Mouse (Mus musculus): ENCODE measurements at regions not wholly inside any gene's neighbourhood (a gene's known extent, or its start where the extent isn't known, plus 50 kb on each side); places are given as distances from the start of the nearest gene placed in this dataset.
"Not testable (repeated sequence)": the region's sequence is repeated elsewhere in the genome, so short reads cannot be mapped to it uniquely, and the experiment has no call there.

- Histone ChIP-seq H3K9ac (no peak overlapping the region), H3K36me3 (no peaks in the 10 kb centered on the region), H3K4me1 (peaks cover 3% of the 10 kb centered on the region), H3K27me3 (no peaks in the 10 kb centered on the region), H3K27ac (no peak overlapping the region), H3K9me3 (replicated peaks) (no peaks in the 10 kb centered on the region), H3K4me2 (no peak overlapping the region), H3K4me3 (replicated peaks) (no peak overlapping the region)
- ATAC-seq (replicated peaks; ENCODE audit: low FRiP score): no peak
- 70% methylated on average over 14 of the region's 14 CpGs for WGBS
Measured at GRCm38 (mm10) chr17:13474310-13475094, 120.1 kb downstream of the Tcp10c start.

DNA sequence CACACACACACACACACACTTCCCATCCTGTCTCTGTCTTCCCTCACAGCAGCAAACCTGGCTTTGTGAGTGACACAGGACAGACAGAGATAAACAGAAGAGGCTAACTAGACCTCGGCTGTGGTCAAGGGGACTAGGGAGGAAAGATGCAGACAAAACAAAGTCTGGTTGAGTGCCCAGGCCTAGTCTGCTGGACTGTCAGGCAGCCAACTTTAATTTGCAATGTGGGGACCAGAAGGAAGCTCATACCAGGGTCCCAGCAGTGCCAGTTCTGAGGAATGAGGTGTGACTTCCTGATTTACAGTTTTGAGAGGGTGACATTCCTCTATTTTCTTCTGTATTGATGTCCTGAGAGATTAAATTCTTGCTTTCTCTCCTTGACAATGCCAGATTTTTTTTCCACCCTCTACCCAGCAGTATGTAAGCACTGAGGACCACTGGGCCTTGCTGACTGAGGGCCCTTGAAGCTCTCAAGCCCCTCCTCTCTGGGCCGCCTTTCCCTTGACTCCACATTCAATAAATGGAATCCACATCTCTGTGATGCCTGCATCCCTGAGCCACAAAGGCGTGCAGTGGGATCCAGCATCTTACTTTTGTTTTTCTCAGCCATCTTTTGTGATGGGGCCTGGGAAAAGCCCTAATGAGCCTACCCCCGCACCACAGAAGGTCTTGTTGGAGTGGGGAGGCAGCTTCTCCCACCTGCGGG is 124.6 kb downstream of the Tcp10c start:
- Histone ChIP-seq H3K36me3 (no peaks in the 10 kb centered on the region), H3K27ac (no peak overlapping the region), H3K9ac (no peak overlapping the region), H3K4me1 (peaks cover 9% of the 10 kb centered on the region), H3K27me3 (no peaks in the 10 kb centered on the region), H3K9me3 (replicated peaks) (no peaks in the 10 kb centered on the region), H3K4me3 (replicated peaks) (no peak overlapping the region), H3K4me2 (0 out of 2 replicates have a peak overlapping the region, but pooled peaks have one; percentile 24)
- 41% methylated on average over 5 of the region's 5 CpGs for whole genome bisulfite sequencing
- ATAC-seq (replicated peaks; ENCODE audit: low FRiP score): no peak

- Histone ChIP-seq H3K9ac (no peak overlapping the region), H3K4me3 (replicated peaks) (no peak overlapping the region), H3K4me1 (peaks cover 9% of the 10 kb centered on the region), H3K27ac (no peak overlapping the region), H3K36me3 (no peaks in the 10 kb centered on the region), H3K9me3 (replicated peaks) (no peaks in the 10 kb centered on the region), H3K4me2 (0 out of 2 replicates have a peak overlapping the region, but pooled peaks have one; percentile 24), H3K27me3 (no peaks in the 10 kb centered on the region)
- ATAC-seq (replicated peaks; ENCODE audit: low FRiP score): 0 out of 2 replicates have a peak, but pooled peaks have one; percentile 40
- 19% methylated on average over 12 of the region's 12 CpGs for WGBS
Measured at GRCm38 (mm10) chr17:13479572-13480063, 125.2 kb downstream of the Tcp10c start.

DNA sequence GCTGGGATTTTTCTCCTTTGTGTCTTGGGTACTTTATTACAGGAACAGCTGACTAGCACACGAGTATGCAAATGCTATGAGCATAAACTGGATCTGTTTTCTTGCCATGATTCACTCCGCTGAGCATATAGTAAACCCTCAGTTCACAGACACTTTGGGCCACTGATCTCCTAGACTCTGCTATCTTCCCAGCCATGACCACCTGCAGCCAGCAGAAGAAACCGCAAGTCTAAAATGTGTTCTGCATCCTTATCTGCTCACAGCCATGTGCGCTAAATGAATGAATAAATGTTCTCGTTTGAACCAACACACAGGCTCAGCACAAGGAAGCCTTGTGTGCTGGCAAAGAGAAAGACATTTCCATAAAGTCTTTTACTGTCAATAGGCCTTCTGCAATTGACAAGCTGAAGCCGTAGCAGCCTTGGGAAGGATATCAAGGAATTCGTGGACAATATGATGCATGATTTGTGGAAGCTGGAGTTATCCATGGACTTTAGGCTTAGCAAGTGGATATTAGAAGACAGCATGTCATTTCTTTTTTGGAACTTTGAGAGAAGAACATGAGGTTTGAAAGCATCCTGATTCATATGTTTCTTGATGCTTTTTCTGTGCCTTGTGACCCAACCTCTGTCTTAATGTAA is 127.2 kb downstream of the Tcp10c start:
- no peak overlapping the region for H3K4me2 ChIP-seq
- ATAC-seq (replicated peaks; ENCODE audit: low FRiP score): no peak
- no peaks in the 10 kb centered on the region for H3K36me3 ChIP-seq
- H3K9me3 ChIP-seq (replicated peaks): no peaks in the 10 kb centered on the region
- no peak overlapping the region for H3K27ac ChIP-seq
- WGBS: 82% methylated on average over 7 of the region's 7 CpGs
- no peak overlapping the region for H3K4me3 ChIP-seq (replicated peaks)
- H3K9ac ChIP-seq: no peak overlapping the region
- no peaks in the 10 kb centered on the region for H3K27me3 ChIP-seq
- peaks cover 9% of the 10 kb centered on the region for H3K4me1 ChIP-seq

- Histone ChIP-seq H3K36me3 (no peaks in the 10 kb centered on the region), H3K4me2 (no peak overlapping the region), H3K27ac (no peak overlapping the region), H3K4me3 (replicated peaks) (no peak overlapping the region), H3K9me3 (replicated peaks) (no peaks in the 10 kb centered on the region), H3K27me3 (no peaks in the 10 kb centered on the region), H3K4me1 (peaks cover 9% of the 10 kb centered on the region), H3K9ac (no peak overlapping the region)
- 80% methylated on average over 3 of the region's 3 CpGs for WGBS
- no peak for ATAC-seq (replicated peaks; ENCODE audit: low FRiP score)
Measured at GRCm38 (mm10) chr17:13482136-13482535, 127.8 kb downstream of the Tcp10c start.

- no peak for ATAC-seq (replicated peaks; ENCODE audit: low FRiP score)
- no peaks in the 10 kb centered on the region for H3K36me3 ChIP-seq
- no peak overlapping the region for H3K9ac ChIP-seq
- WGBS: 83% methylated on average over 10 of the region's 10 CpGs
- H3K27ac ChIP-seq: no peak overlapping the region
- no peak overlapping the region for H3K4me2 ChIP-seq
- H3K9me3 ChIP-seq (replicated peaks): no peaks in the 10 kb centered on the region
- H3K27me3 ChIP-seq: no peaks in the 10 kb centered on the region
- H3K4me3 ChIP-seq (replicated peaks): no peak overlapping the region
- H3K4me1 ChIP-seq: peaks cover 5% of the 10 kb centered on the region; the same call in 1 of the 2 replicates
Measured at GRCm38 (mm10) chr17:13487291-13488215, 133.2 kb downstream of the Tcp10c start.

- ATAC-seq (replicated peaks; ENCODE audit: low FRiP score): peak; percentile 58; the same call in 1 of the 2 replicates
- H3K9me3 ChIP-seq (replicated peaks): no peaks in the 10 kb centered on the region
- H3K9ac ChIP-seq: no peak overlapping the region
- no peak overlapping the region for H3K27ac ChIP-seq
- H3K4me1 ChIP-seq: peaks cover 5% of the 10 kb centered on the region; the same call in 1 of the 2 replicates
- H3K4me2 ChIP-seq: no peak overlapping the region
- H3K36me3 ChIP-seq: no peaks in the 10 kb centered on the region
- H3K27me3 ChIP-seq: no peaks in the 10 kb centered on the region
- WGBS: 65% methylated on average over 9 of the region's 9 CpGs
- no peak overlapping the region for H3K4me3 ChIP-seq (replicated peaks)
Measured at GRCm38 (mm10) chr17:13488608-13489324, 134.4 kb downstream of the Tcp10c start.

GRCm38 (mm10) chr17:13492239-13492638 is 137.9 kb downstream of the Tcp10c start:
- not testable (repeated sequence) for H3K27me3 ChIP-seq; H3K9ac ChIP-seq; H3K36me3 ChIP-seq; H3K4me1 ChIP-seq; H3K27ac ChIP-seq; H3K9me3 ChIP-seq (replicated peaks); H3K4me2 ChIP-seq; ATAC-seq (replicated peaks; ENCODE audit: low FRiP score); H3K4me3 ChIP-seq (replicated peaks)
- 95% methylated on average over 1 of the region's 1 CpGs for WGBS

- 44% methylated on average over 4 of the region's 7 CpGs for WGBS
- not testable (repeated sequence) for H3K36me3 ChIP-seq; ATAC-seq (replicated peaks; ENCODE audit: low FRiP score); H3K4me1 ChIP-seq; H3K27ac ChIP-seq; H3K4me3 ChIP-seq (replicated peaks); H3K9ac ChIP-seq; H3K27me3 ChIP-seq; H3K4me2 ChIP-seq; H3K9me3 ChIP-seq (replicated peaks)
Measured at GRCm38 (mm10) chr17:13492649-13493277, 138.4 kb downstream of the Tcp10c start.

DNA sequence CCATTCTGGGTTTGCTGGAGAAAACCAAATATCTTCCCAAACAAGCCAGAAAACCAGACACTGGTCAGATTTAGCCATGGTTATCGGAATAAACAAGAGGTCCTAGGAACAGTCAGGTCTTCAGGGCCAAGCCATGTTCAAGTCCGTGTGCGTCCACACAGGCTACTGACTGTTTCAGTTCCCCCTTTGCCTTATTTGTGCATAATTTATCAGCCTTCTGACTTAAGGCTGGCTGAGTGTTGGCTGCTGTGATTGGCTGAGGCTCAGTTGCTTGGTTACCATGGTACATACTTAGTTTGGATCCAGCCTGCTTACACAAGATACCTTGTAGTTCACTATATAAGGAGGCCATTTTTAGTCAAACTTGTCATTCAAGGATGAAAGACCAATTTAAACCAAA is 139.5 kb downstream of the Tcp10c start:
- H3K4me2 ChIP-seq; H3K36me3 ChIP-seq; H3K27me3 ChIP-seq; H3K9ac ChIP-seq; H3K9me3 ChIP-seq (replicated peaks); H3K27ac ChIP-seq; H3K4me1 ChIP-seq; ATAC-seq (replicated peaks; ENCODE audit: low FRiP score); H3K4me3 ChIP-seq (replicated peaks): not testable (repeated sequence)
- 81% methylated on average over 3 of the region's 3 CpGs for WGBS
